Mouse (Mus musculus) adrenal gland (tissue): ENCODE measurements at regions not wholly inside any gene's neighbourhood (a gene's known extent, or its start where the extent isn't known, plus 50 kb on each side); places are given as distances from the start of the nearest gene placed in this dataset.

Experiments
- intact Hi-C: fragments of 180-260 bp; cut with DNase I; formaldehyde crosslinking; loops from one replicate; pipeline ENCODE4 v1.15.1; 2025

- intact Hi-C loops: no loop called here
Measured at GRCm38 (mm10) chr17:84075081-84075938, 112.4 kb downstream of the Zfp36l2 start.

DNA sequence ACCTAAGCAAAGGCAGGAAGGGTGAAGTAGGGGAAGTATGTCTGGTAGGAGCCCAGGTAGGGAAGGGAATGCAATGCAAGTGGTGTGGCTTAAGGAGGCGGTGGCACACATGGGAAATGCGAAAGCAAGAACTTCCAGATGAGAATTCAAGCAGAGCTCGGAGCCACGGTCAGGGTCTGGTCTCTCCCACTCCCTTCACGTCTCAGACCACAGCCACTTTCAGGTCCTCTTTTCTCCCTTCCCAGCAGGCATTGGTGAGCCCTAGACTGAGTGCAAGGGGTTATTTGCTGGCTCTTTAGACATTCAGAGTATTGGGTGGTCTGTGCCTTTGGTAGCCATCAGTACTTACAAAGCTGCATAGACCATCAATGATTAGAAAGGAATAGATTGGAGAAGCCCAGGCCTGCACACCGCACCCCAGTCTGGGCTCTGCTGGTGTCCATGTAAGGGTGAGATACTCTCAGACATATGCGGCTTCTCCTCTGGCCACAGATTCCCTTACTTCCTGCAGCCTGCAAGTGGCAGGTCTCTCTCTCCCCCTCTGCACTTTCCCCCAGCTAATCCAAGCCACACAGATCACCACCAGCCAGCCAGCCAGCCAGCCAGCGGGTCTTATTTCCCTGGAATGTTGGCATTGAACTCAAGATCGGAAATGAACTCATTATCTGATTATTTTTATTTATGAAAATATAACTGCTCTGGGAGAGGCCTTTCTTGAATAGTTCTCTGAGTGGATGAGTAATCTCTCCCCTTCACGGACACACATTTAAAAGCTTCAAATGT lies 113.6 kb downstream of the Zfp36l2 start:
- intact Hi-C loops: no loop called here

GRCm38 (mm10) chr17:84072426-84073030 lies 115.2 kb downstream of the Zfp36l2 start:
- intact Hi-C loops: no loop called here

- intact Hi-C loops: no loop called here
Measured at GRCm38 (mm10) chr17:84071855-84072254, 115.9 kb downstream of the Zfp36l2 start.

DNA sequence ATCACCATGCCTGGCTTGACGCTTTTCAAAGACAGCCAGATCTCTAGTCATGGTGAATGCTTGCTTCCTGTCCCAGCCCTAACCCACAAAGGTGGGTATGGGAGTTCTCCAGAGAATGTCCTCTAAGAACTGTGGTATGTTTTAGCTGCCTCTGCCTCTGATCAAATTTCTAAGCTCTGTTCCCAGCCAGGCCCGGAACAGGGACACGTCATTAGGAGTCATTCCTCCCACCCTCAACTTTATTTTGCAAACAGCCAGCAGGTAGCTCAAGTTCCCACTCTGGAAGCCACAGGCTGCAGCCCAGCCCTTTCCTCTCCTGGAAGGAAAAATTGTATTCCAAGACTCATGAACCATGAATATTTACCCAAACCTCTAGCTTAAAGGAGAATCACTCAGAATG lies 117.2 kb downstream of the Zfp36l2 start:
- intact Hi-C loops: no loop called here

DNA sequence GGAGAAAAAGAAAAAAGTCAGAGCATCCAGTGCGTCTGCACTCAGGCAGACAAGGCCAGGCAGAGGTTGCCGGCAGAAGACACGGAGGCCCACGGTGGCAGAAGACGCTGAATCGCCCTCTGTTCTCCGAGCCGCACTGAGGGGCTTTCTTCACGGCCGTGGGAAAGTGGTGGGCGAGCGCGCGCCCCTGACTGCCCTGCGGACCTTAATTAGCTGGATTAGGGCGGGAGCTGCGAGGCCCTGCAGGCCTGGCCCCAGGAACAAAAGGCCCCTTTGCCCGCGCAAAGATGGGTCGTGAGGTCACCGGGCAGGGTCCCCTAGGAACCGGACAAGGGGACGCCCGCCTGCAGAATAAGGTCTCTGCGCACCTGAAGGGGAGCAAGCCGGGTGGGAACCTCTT lies 120.6 kb downstream of the Zfp36l2 start:
- intact Hi-C loops: no loop called here

DNA sequence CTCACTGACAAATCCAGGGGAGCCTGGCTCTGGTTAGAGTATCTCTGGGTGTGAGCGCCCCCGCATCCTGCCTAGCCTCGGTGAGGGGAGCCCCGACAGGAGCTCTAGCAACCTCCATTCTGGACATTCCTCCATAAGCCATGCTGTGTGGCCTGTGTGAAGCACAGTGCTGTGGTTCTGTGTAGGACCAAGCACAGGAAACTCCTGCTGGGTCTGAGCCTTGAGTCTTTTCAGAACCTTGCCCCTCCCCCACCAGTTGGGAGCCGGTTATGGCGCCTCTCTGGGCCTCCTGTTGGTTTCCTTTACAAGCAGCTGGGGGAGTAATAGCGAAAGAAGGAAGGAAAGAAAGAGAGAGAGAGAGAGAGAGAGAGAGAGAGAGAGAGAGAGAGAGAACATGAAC lies 124.0 kb downstream of the Zfp36l2 start:
- intact Hi-C loops: no loop called here

- intact Hi-C loops: no loop called here
Measured at GRCm38 (mm10) chr17:84061621-84062020, 126.1 kb downstream of the Zfp36l2 start.

DNA sequence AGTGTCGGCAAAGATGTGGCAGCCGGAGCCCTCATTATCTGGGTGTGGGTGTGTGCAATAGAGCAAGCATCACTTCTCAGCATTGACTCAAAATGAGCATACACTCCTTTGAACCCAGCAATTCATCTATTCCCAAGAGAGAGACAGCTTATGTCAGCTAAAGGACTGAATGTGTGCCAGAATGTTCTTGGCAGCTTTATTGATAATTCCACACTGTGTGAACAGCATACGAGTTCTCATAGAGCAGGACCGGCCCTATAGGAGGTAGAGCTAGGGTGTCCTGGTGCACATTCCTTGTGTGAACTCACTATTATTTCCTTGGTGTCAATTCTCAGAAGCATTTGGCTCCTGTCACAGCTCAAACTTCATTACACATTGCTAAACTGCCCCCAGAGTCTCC lies 131.3 kb downstream of the Zfp36l2 start:
- intact Hi-C loops: no loop called here

DNA sequence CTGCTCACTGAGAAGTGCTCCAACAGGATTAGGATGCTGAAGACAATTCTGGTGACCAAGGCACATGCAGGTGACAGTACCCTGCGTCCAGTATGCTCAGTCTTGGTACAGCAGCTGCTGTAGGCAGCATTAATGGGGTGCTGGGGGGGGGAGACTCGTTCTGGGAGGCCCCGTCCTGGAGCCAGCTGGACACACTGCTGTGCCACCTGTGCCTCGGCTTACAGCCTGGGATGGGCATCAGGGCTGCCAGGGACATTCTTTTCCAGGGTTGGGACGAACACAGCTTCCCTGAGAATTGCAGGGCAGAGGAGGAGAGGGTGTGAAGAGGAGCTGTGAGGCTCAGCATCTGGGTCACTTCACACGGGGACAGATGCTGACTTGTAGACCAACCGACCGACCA lies 135.3 kb downstream of the Zfp36l2 start:
- intact Hi-C loops: no loop called here

DNA sequence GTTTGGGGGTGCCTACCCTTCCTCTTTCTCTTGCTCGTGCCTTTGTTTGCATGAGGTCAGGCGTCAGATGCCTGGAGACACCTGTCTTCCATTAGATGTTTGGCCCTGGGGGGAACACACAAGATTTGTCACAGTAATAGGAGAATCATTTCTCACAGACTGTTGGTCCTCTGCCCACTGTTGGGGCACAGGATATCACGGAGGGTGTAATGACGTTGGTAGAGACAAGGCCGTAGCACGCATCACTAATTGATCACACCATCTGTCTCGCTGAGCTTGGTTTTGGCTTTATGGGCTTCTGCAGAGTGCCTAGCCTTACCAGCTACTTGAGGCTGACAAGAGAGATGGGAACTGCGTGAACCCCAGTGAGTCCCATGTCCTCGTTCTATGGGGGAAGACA lies 136.5 kb downstream of the Zfp36l2 start:
- intact Hi-C loops: no loop called here

GRCm38 (mm10) chr17:84048533-84048932 lies 139.2 kb downstream of the Zfp36l2 start:
- intact Hi-C loops: no loop called here

DNA sequence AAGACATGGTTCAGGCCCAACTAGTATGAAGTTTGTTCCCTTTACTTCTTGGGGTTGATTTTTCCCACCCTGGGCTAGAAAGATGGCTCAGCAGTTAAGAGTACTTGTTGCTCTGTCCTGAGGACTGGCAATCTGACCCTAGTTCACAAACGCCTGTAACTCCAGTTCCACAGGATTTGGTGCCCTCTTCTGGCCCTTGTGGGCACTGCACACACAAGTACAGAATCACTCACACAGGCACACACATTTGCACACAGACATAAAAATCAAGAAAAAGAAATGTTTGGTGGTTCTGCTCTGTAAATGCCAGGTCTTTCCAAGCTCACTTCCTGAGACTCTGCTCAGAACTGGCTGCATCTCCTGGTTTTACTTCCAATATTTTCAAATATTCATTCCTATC lies 140.2 kb downstream of the Zfp36l2 start:
- intact Hi-C loops: no loop called here

DNA sequence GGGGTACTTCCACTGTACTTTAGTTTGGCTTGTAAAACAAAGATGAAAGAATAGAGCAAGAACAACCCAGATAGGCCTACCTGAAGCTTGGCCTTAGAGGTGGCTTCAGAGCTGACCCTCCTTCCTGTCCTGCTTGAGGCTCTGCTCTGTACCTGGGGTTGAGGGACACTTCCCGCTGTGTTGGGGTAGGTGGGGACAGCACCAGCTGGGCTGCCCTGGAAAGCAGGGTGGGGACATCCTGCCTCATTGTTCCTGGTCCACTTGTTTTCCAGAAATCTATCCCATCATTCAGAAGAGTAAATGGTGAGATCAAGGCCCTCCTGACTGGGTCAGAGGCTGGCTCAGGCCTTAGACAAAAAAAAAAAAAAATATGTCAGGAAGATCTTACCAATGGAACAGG lies 141.9 kb downstream of the Zfp36l2 start:
- intact Hi-C loops: no loop called here

- intact Hi-C loops: no loop called here
Measured at GRCm38 (mm10) chr17:84044472-84044936, 143.2 kb downstream of the Zfp36l2 start.

- intact Hi-C loops: no loop called here
Measured at GRCm38 (mm10) chr17:84043102-84043501, 144.6 kb downstream of the Zfp36l2 start.

DNA sequence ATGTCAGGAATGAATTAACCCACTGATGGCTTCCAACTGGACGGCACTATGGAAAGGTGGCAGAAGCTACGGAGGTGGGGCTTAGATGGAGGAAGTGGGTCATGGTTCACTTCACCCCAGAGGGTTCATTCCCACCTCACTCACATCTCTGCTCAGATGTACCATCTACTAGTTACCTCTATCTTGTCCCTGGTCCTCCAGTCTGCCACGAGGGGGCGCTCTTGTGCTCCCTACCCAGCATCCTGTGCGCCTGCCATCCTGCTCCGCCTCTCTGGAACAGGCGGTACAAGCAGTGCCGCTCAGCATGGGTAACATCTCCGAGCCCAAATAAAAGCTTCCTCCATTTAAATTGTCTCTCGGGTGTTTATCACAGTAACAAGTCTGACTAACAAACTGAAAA lies 148.3 kb downstream of the Zfp36l2 start:
- intact Hi-C loops: no loop called here

DNA sequence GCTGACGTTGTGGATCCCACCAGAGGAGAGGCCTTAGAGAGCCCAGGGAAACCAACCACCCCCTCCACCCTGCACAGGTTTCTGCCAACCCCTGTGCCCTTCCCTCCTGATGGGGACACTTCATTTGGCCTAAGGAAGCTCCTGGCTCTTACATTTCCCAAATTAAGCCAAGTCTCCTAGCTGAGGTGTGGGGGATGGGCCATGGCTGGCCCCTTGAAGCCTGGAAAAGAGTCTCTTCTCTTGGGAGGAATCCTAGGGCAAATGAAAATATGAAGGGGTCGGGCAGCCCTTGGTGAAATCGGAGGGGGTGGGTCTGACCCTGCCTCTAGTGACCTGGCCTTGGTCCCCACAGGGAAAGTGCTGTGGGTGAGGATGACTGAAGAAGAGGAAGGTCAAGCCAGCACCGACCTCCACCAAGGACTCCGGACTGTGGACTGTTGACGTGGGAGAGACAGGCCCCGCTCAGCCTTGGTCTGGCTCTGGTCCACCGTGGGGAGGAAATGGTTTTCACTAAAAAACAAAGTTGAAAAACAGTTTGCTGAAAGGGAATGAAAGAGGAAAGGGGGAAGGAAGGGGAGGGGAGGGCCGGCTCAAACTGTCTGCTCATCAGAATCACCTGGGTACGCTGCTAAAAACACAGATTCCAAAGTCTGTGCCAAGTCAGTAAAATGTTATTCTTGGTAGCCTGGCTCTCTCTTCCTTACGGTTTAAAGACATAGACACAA lies 150.0 kb downstream of the Zfp36l2 start:
- intact Hi-C loops: no loop called here

DNA sequence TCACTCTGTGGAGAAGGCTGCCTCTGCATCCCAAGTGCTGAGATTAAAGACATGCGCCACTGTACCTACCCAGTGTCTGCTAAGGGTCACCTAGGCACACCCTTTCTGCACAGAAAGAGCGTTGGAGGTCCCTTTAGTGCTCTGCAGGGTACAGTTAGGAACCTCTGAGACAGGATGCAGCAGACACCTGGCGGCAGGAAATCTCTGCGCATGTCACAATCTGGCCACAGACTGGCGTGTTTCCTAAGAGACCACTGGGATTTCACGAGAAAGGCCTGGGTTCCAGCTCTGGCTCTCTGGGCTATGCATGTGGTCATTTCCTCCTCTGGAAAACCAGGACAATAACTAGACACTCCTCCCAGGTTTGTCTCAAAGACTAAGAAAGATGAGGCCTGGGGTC lies 151.7 kb downstream of the Zfp36l2 start:
- intact Hi-C loops: no loop called here

- intact Hi-C loops: no loop called here
Measured at GRCm38 (mm10) chr17:84034801-84035200, 152.9 kb downstream of the Zfp36l2 start.

DNA sequence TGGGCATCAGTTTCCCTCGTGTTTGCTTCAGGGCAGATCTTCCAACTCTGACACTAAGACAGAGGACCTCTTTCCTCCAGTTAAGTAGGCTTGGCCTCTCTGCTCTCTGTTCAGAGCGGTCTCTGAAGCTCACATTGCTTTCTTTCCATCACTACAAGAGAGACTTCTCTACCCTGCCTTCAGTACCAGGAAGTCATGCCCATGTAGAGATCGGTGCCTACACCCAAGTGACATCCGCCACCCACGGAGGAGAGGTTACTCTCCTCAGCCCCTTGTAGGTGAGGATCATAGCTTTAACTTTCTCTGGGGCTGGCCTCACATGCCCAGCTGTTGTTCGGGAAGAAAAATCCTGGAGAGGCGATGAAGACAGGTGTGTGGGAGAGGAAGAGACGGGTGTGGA lies 155.3 kb downstream of the Zfp36l2 start:
- intact Hi-C loops: no loop called here
